Mouse (Mus musculus) brown adipose tissue, adult 24 weeks (tissue): ENCODE measurements around the gene Afg1l. TPM values are rescaled to one million over a fixed set of nuclear protein-coding genes. Genes with fewer than 3 reads are reported as not detected.

Experiments used
- H3K27ac ChIP-seq: fragments of 200-500 bp; replicated peaks from 2 replicates; pipeline ENCODE4 v1.5.1; 2012; ENCODE audit warnings: low read depth, mild to moderate bottlenecking, low read length
- H3K4me1 ChIP-seq: fragments of 200-500 bp; 2 replicates; pipeline ENCODE4 v1.6.1; 2012; ENCODE audit warnings: low read length, mixed read lengths; ENCODE audit not compliant: control insufficient read depth, insufficient read depth, insufficient read length
- H3K4me3 ChIP-seq: fragments of 200-500 bp; 2 replicates; pipeline ENCODE4 v1.5.1; 2012; ENCODE audit warnings: low read depth, mild to moderate bottlenecking, low read length, moderate library complexity; ENCODE audit not compliant: insufficient read depth
- polyA plus RNA-seq: library from polyadenylated mRNA; stranded (reverse); fragments of >200 nt; gene quantifications from 2 replicates; pipeline ENCODE4 v1.2.4, GENCODE M21; 2012; ENCODE audit not compliant: missing spikeins, insufficient read depth, insufficient read length

The Afg1l gene
- polyA plus RNA-seq, 1 experiment = 90.6 TPM

DNA sequence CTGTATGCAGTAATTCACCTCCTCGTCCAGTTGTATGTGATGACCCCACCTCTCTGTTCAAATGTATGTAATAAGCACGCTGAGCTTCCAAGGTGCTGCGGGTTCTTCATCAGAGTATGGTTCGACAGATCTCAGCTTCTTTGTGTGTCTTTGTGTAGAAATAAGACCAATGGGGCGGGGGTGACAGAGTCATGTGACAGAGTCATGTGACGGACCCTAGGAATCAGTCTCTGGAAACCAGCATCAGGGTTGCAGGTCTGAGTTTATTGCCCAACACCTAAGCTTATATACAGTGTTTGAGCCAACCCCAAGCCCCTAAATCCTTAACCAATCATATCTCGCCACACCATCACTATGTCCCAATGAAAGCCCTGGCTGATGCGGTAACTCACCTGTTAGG, 171.9 kb downstream of the Afg1l start:
- H3K27ac ChIP-seq = no peak overlapping the region
- H3K4me1 ChIP-seq = no peaks in the 10 kb centered on the region
- H3K4me3 ChIP-seq = no peak overlapping the region

GRCm38 (mm10) chr10:42300805-42301204, 177.6 kb downstream of the Afg1l start:
- H3K4me1 ChIP-seq = peaks cover 4% of the 10 kb centered on the region; the same call in 1 of the 2 replicates
- no peak overlapping the region for H3K27ac ChIP-seq
- no peak overlapping the region for H3K4me3 ChIP-seq

GRCm38 (mm10) chr10:42299967-42300366, 178.4 kb downstream of the Afg1l start:
- H3K27ac ChIP-seq = no peak overlapping the region
- H3K4me1 ChIP-seq = peaks cover 4% of the 10 kb centered on the region; the same call in 1 of the 2 replicates
- no peak overlapping the region for H3K4me3 ChIP-seq

DNA sequence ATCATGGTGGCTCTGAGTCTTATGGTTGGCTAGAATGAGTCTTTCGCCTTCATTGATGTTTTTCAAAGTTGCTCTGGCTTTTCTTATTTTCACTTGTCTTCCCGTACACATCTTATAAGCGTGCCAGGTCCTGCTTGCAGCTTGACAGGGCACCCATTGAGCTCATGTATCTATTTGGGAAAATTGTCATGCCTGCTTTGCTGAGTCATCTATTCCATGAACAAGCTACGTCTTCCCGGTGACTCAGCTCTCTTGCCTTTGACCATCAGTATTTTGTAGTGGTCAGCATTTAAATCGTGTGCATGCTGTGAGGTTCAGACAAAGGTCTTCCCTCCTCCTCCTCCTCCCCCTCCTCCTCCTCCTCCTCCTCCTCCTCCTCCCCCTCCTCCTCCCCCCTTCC, 178.9 kb downstream of the Afg1l start:
- Histone ChIP-seq H3K4me3 (no peak overlapping the region), H3K4me1 (peaks cover 4% of the 10 kb centered on the region; the same call in 1 of the 2 replicates), H3K27ac (no peak overlapping the region)

- no peak overlapping the region for H3K27ac ChIP-seq
- H3K4me1 ChIP-seq = peaks cover 4% of the 10 kb centered on the region; the same call in 1 of the 2 replicates
- no peak overlapping the region for H3K4me3 ChIP-seq
Measured at GRCm38 (mm10) chr10:42297954-42298353, 180.4 kb downstream of the Afg1l start.

- H3K27ac ChIP-seq = no peak overlapping the region
- H3K4me1 ChIP-seq = peaks cover 4% of the 10 kb centered on the region; the same call in 1 of the 2 replicates
- H3K4me3 ChIP-seq = no peak overlapping the region
Measured at GRCm38 (mm10) chr10:42297109-42297508, 181.3 kb downstream of the Afg1l start.

DNA sequence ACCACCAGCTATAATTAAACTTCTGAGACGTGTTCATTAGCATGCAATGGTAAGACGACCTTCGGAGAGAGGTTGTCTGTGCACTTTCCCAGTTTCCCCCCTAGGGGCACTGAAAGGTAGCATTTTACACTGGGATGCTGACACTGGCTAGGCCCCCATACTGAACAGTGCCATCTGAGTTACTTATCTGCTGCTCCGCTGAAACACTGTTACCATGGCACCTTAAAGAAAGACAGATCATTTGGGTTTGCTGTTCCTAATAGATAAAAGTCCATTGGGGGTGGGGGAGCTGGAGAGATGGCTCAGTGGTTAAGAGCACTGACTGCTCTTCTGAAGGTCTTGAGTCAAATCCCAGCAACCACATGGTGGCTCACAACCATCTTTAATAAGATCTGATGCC, 181.8 kb downstream of the Afg1l start:
- Histone ChIP-seq H3K4me1 (peaks cover 4% of the 10 kb centered on the region; the same call in 1 of the 2 replicates), H3K4me3 (no peak overlapping the region), H3K27ac (no peak overlapping the region)

- Histone ChIP-seq H3K27ac (no peak overlapping the region), H3K4me3 (no peak overlapping the region), H3K4me1 (no peaks in the 10 kb centered on the region)
Measured at GRCm38 (mm10) chr10:42295028-42295427, 183.3 kb downstream of the Afg1l start.

- H3K27ac ChIP-seq = no peak overlapping the region
- H3K4me3 ChIP-seq = no peak overlapping the region
- no peaks in the 10 kb centered on the region for H3K4me1 ChIP-seq
Measured at GRCm38 (mm10) chr10:42294392-42294791, 184.0 kb downstream of the Afg1l start.

DNA sequence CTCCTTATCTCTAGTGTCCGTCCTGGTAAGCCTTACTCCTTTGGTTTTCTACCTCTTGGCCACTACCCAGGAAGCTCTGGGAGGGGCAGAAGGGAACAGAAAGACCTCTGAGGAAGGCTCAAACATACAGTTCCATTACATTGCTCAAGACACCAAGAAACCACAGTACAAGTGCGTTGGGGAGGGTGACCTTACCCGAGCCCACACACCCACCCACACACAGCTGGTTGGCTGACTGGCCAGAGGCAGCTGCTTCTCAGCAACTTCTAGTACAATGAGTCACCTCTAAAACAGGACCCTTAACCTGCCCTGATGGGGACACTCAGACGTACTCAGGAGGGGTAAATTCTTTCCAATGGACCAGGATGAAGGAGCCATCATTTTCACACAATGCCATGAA, 184.5 kb downstream of the Afg1l start:
- no peak overlapping the region for H3K27ac ChIP-seq
- no peak overlapping the region for H3K4me3 ChIP-seq
- H3K4me1 ChIP-seq = no peaks in the 10 kb centered on the region

- Histone ChIP-seq H3K4me3 (no peak overlapping the region), H3K27ac (no peak overlapping the region), H3K4me1 (no peaks in the 10 kb centered on the region)
Measured at GRCm38 (mm10) chr10:42291360-42291759, 187.0 kb downstream of the Afg1l start.

DNA sequence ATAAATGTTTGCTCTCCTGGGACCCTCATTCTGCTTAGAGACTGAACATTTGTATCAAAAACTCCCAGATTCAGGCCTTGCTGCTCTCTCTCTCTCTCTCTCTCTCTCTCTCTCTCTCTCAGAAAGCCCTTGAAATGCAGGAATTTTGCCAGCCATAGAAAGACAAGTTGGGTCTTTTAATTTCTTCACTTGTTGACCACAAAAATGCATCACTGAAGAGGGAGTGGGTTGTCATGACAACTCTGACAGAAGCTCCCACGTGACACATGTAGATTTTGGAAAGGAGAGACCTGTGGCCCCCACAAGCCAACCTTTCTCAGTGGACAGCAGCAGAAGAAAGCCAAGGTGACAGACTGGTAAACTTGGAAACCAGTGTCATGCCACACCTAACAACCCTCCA, 190.7 kb downstream of the Afg1l start:
- no peak overlapping the region for H3K27ac ChIP-seq
- no peak overlapping the region for H3K4me3 ChIP-seq
- H3K4me1 ChIP-seq = no peaks in the 10 kb centered on the region

GRCm38 (mm10) chr10:42278307-42278850, 200.0 kb downstream of the Afg1l start:
- Histone ChIP-seq H3K4me3 (peak overlapping the region; percentile 70), H3K4me1 (peaks cover 13% of the 10 kb centered on the region), H3K27ac (no peak overlapping the region)

- Histone ChIP-seq H3K4me1 (peaks cover 13% of the 10 kb centered on the region), H3K27ac (peak overlapping the region; percentile 90), H3K4me3 (peak overlapping the region; percentile 74)
Measured at GRCm38 (mm10) chr10:42277476-42278306, 200.7 kb downstream of the Afg1l start.

GRCm38 (mm10) chr10:42276507-42277345, 201.6 kb downstream of the Afg1l start, which contains the start of gene Foxo3:
Gene Foxo3 (minus strand): TSS chr10:42276755.
- Histone ChIP-seq H3K4me3 (peak within 1 kb of the TSS; percentile 88), H3K4me1 (peaks cover 13% of the 10 kb centered on the region)

More at GRCm38 (mm10) chr10:42276507-42277345, 201.6 kb downstream of the Afg1l start, which contains the start of gene Foxo3:
- peak within 1 kb of the TSS; percentile 83 for H3K27ac ChIP-seq
